Mouse (Mus musculus) kidney, postnatal 0 days (tissue): ENCODE results near the gene C5ar2. TPM values are rescaled to one million over a fixed set of nuclear protein-coding genes. Genes with fewer than 3 reads are reported as not detected.
A peak's percentile ranks its signal among the peaks of the same experiment; 100 is the strongest.
"Not testable (repeated sequence)": the region's sequence is repeated elsewhere in the genome, so short reads cannot be mapped to it uniquely, and the experiment has no call there.

Experiments used
- ATAC-seq: fragments of 200-750 bp; cut with Nextera tagmentation; replicated peaks from 2 replicates; pipeline ENCODE4 v1.8.0; 2017; ENCODE audit warnings: low read depth, moderate number of reproducible peaks, moderate TSS enrichment, moderate library complexity; ENCODE audit not compliant: low FRiP score
- DNase-seq: peaks from one replicate; pipeline ENCODE4 v3.0.0-alpha.2; 2016; ENCODE audit warnings: low spot score
- H3K27ac ChIP-seq: fragments of 300-500 bp; sonication (generic); 2 replicates; pipeline ENCODE4 v1.5.1; 2014; ENCODE audit warnings: mild to moderate bottlenecking
- H3K27me3 ChIP-seq: fragments of 300-500 bp; sonication (generic); 2 replicates; pipeline ENCODE4 v1.6.1; 2014; ENCODE audit warnings: low read length, mixed read lengths; ENCODE audit not compliant: insufficient read depth
- H3K36me3 ChIP-seq: fragments of 300-500 bp; sonication (generic); 2 replicates; pipeline ENCODE4 v1.6.1; 2014; ENCODE audit warnings: low read length, mixed read lengths; ENCODE audit not compliant: insufficient read depth
- H3K4me1 ChIP-seq: fragments of 300-500 bp; sonication (generic); replicated peaks from 2 replicates; pipeline ENCODE4 v1.6.1; 2014; ENCODE audit warnings: antibody characterized with exemption, low read length, mixed read lengths; ENCODE audit not compliant: insufficient read depth
- H3K4me2 ChIP-seq: fragments of 300-500 bp; sonication (generic); 2 replicates; pipeline ENCODE4 v1.6.1; 2014; ENCODE audit warnings: mild to moderate bottlenecking, low read length, moderate library complexity, mixed read lengths
- H3K4me3 ChIP-seq: fragments of 300-500 bp; sonication (generic); replicated peaks from 2 replicates; pipeline ENCODE4 v1.5.1; 2014; ENCODE audit warnings: low read depth, low read length
- H3K9ac ChIP-seq: fragments of 300-500 bp; sonication (generic); 2 replicates; pipeline ENCODE4 v1.6.1; 2014; ENCODE audit warnings: low read depth, low read length
- H3K9me3 ChIP-seq: fragments of 300-500 bp; sonication (generic); replicated peaks from 2 replicates; pipeline ENCODE4 v1.6.1; 2016; ENCODE audit warnings: low read length, inconsistent platforms, mixed read lengths
- CTCF ChIP-seq: IDR thresholded peaks from 2 replicates; pipeline ENCODE4 v1.5.1; 2016; ENCODE audit warnings: antibody characterized with exemption, low read depth, mild to moderate bottlenecking, moderate library complexity
- WGBS: fragments of 180-500 bp; shearing (Covaris S2); extraction: QIAGEN DNeasy Blood & Tissue Kit; methylation state at CpG from one replicate; pipeline ENCODE4 v1.1.7; 2014; 5-methylcytosine and 5-hydroxymethylcytosine counted together
- polyA plus RNA-seq: library from polyadenylated mRNA; unstranded; fragments of >200 nt; fragmentation: Nextera tagmentation; extraction: Ambion mirVana; gene quantifications from 2 replicates; pipeline ENCODE4 v1.2.1, GENCODE M21; 2015

The C5ar2 gene
- polyA plus RNA-seq, 1 experiment from 2014 or later: 0.11 TPM

DNA sequence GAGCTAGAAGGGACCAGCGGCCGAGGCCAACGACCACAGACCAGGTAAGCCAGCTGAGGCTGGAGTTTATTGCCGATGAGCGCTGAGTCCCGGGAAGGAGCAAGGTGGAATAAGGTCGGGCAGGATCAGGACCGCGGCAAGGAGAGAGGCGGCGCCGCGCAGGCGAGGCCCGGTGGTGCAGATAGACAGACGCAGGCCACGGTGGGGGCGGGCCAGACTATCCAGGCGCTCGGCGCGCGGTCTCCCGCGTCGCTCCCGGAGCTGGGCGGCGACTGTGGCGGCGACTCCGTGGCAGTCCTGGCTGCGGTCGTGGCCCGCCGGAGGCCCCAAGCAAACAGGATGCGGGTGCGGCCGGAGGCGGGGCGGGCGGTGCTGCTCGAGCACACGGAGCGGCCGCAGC, 28.7 kb upstream of the C5ar2 start:
- peak; percentile 25; the same call in 1 of the 2 replicates for TF ChIP-seq CTCF
- DNase-seq (peak; percentile 79), ATAC-seq (peak; percentile 83)
- Histone ChIP-seq H3K9ac (peak overlapping the region; percentile 77), H3K36me3 (peaks cover 18% of the 10 kb centered on the region), H3K4me1 (peaks cover 5% of the 10 kb centered on the region), H3K4me3 (peak overlapping the region; percentile 66), H3K4me2 (peak overlapping the region; percentile 84), H3K27me3 (no peaks in the 10 kb centered on the region), H3K27ac (peak overlapping the region; percentile 91), H3K9me3 (no peaks in the 10 kb centered on the region)
- under 1% methylated on average over 40 of the region's 46 CpGs for WGBS

DNA sequence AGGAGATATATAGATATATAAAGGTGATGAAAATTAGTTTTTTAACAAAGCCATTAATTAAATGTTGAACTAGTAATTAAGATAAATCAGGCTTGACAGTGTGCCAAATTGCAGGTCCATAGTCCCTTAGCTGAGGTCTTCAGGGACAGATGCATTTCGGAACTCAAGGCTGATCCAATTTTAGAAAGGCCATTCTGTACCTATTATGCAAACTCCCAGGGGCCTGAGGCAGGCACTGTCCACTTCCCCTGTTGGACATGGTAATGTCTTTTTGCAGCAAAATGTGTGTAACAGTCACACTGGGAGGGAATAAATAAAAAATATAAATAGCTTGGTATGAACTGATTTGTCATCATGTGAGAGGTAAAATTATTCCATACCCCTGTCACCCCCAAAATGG, 27.2 kb upstream of the C5ar2 start:
- H3K4me1 ChIP-seq: peaks cover 5% of the 10 kb centered on the region
- H3K4me2 ChIP-seq: no peak overlapping the region
- H3K4me3 ChIP-seq: no peak overlapping the region
- TF ChIP-seq CTCF: no peak
- H3K27ac ChIP-seq: no peak overlapping the region
- H3K36me3 ChIP-seq: peaks cover 9% of the 10 kb centered on the region
- H3K27me3 ChIP-seq: no peaks in the 10 kb centered on the region
- WGBS: 69% methylated on average over 1 of the region's 1 CpGs
- DNase-seq (no peak), ATAC-seq (no peak)
- no peak overlapping the region for H3K9ac ChIP-seq
- no peaks in the 10 kb centered on the region for H3K9me3 ChIP-seq

DNA sequence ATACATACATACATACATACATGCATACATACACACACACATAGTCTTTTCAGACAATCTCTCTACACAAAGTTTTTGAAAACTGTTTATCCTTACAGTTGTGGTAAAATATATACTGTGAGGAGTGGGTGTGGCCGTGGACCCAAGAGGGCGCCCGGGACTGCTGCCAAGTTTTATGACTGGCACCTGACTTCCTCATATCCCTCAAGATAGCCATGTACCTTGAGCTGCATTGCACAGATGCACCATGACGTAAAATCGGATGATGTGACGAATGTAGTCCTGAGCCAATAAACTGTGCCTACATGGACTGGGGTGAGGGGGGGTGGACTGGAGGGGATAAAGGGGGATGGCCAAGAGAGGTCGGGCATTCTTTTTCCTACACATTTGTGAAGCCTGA, 22.6 kb upstream of the C5ar2 start:
- not testable (repeated sequence) for H3K9ac ChIP-seq, H3K27me3 ChIP-seq, H3K9me3 ChIP-seq, ATAC-seq, H3K4me1 ChIP-seq, H3K27ac ChIP-seq, H3K4me2 ChIP-seq, H3K4me3 ChIP-seq, H3K36me3 ChIP-seq, DNase-seq
- 85% methylated on average over 7 of the region's 7 CpGs for WGBS

DNA sequence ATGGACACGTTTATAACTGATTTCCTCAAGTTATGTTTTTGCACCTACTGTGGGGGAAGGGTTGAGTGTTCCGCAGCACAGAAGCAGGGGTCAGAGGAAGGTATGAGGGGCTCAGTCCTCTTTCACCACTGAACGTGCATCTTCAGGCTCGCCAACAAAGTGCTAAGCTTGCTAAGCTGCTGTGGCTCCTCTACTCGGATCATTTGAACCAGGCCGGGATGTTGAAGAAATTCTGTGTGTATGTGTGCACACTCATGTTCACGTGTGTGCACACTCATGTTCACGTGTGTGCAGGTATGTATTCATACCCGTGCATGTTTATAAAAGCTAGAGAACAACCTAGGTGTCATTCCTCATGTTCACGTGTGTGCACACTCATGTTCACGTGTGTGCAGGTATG, 21.9 kb upstream of the C5ar2 start:
- Histone ChIP-seq H3K9ac (no peak overlapping the region), H3K4me1 (no peaks in the 10 kb centered on the region), H3K36me3 (no peaks in the 10 kb centered on the region), H3K27me3 (no peaks in the 10 kb centered on the region), H3K4me3 (no peak overlapping the region), H3K4me2 (no peak overlapping the region), H3K9me3 (no peaks in the 10 kb centered on the region), H3K27ac (no peak overlapping the region)
- no peak for TF ChIP-seq CTCF
- 89% methylated on average over 11 of the region's 11 CpGs for WGBS
- ATAC-seq (no peak), DNase-seq (no peak)

DNA sequence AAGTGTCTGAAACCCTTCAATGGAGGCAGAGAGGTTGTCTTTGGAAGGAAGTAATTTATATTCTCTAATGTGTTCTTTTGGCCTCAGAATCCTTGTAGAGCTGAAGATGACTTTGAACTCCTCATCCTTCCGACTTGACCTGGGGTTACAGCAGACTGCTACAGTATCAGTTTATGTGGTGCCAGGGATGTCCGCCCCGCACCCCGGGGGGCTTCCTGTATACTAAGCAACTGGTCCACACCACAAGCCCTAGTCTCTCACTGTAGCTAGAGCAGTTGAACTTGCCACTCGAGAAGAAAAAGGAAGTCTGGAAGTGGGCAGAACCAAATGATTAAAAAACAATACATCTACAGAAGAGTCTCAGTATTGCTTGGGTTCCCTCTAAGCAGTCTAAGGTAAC, 19.9 kb upstream of the C5ar2 start:
- H3K36me3 ChIP-seq: no peaks in the 10 kb centered on the region

DNA sequence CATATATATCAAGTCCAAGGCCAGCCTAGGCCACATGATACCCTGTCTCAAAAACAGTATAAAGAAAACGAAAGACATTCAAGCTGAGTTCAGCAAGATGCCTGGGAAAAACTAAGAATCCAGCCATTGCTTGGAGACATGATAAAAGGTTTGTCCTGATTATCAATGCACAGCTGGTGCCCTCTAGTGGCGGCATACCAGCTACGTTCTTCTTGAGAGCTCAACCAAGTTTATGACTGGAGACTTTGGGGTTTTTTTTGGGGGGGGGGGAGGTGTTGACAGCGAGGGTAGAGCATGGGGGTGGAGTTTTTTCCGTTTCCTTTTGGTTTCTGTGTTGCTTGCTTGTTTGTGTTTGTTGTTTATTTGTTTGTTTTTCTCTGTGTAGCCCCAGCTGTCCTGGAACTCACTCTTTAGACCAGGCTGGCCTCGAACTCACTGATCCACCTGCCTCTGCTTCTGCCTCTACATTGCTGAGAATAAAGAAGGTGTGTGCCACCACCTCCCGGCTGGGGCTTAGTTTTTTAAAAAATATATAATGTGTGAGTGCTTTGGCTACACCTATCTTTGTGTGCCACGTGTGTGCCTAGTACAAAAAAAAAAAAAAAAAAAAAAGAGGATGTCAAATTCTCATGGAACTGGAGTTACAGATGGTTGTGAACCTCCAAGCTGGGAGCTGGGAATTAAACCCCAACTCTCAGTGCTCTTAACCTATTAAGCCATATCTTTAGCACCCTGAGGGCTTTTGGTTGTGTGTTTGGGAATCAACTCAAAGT, 19.2 kb upstream of the C5ar2 start:
- Histone ChIP-seq H3K4me1 (no peaks in the 10 kb centered on the region), H3K27me3 (no peaks in the 10 kb centered on the region), H3K27ac (no peak overlapping the region), H3K9ac (no peak overlapping the region), H3K9me3 (no peaks in the 10 kb centered on the region), H3K36me3 (no peaks in the 10 kb centered on the region), H3K4me2 (no peak overlapping the region), H3K4me3 (no peak overlapping the region)
- peak; percentile 86 for TF ChIP-seq CTCF
- ATAC-seq: no peak
- peak; percentile 80 for DNase-seq
- 30% methylated on average over 8 of the region's 8 CpGs for WGBS

More for the DNA sequence above, 19.9 kb upstream of the C5ar2 start:
- Histone ChIP-seq H3K27ac (no peak overlapping the region), H3K4me1 (no peaks in the 10 kb centered on the region), H3K4me2 (no peak overlapping the region), H3K9ac (no peak overlapping the region), H3K4me3 (no peak overlapping the region), H3K9me3 (no peaks in the 10 kb centered on the region), H3K27me3 (no peaks in the 10 kb centered on the region)
- DNase-seq (no peak), ATAC-seq (no peak)
- TF ChIP-seq CTCF: no peak
- 78% methylated on average over 5 of the region's 5 CpGs for WGBS

DNA sequence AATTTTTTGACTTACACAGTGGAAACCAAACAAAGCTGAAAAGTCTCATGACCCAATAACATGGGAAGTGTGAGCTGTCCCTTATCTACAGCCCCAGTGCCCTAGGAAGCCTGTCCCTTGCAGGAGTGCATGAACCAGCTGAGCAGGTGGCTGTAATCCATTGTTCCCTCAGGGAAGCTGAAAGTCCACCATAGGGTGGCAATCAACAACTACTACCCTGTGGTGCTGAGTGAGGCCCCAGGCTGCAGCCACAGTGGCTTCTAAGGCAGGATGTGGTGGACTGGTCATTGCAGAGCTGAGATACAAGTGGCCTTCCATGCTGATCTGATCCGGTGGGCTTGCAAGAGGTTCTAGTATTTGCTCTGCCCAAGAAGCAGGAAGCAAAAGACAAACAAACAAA, 17.1 kb upstream of the C5ar2 start:
- ATAC-seq (no peak), DNase-seq (no peak)
- no peak overlapping the region for H3K4me3 ChIP-seq
- no peaks in the 10 kb centered on the region for H3K36me3 ChIP-seq
- TF ChIP-seq CTCF: no peak
- no peaks in the 10 kb centered on the region for H3K9me3 ChIP-seq
- no peaks in the 10 kb centered on the region for H3K27me3 ChIP-seq
- no peak overlapping the region for H3K27ac ChIP-seq
- 69% methylated on average over 1 of the region's 1 CpGs for WGBS
- H3K4me1 ChIP-seq: no peaks in the 10 kb centered on the region
- no peak overlapping the region for H3K9ac ChIP-seq
- H3K4me2 ChIP-seq: no peak overlapping the region
